Mouse (Mus musculus) MEL (cell line): ENCODE data around the gene Nfatc2ip.

Source experiments
- CHD1 ChIP-seq: IDR thresholded peaks from 2 replicates; pipeline ENCODE4 v1.6.1; 2012; ENCODE audit warnings: low read depth, mild to moderate bottlenecking, inconsistent platforms, low read length, improper control_type of control experiment
- CTCF ChIP-seq, 3 experiments: IDR thresholded peaks in 2 of 3; conservative IDR thresholded peaks in 1 of 3; 2 replicates each; pipeline ENCODE4 v1.5.1; 2011 to 2012; ENCODE audit warnings: low read length in 3 of 3, low read depth in 2 of 3, mild to moderate bottlenecking in 2 of 3, improper control_type of control experiment in 1 of 3, inconsistent platforms in 1 of 3, mixed read lengths in 1 of 3, moderate library complexity in 1 of 3; ENCODE audit not compliant: control insufficient read depth in 1 of 3, insufficient read depth in 1 of 3, poor library complexity in 1 of 3, severe bottlenecking in 1 of 3
- E2F4 ChIP-seq: IDR thresholded peaks from 2 replicates; pipeline ENCODE4 v1.6.1; 2011; ENCODE audit warnings: low read depth, low read length, improper control_type of control experiment, borderline replicate concordance
- KAT2A ChIP-seq: conservative IDR thresholded peaks from 2 replicates; pipeline ENCODE4 v1.6.1; 2012; ENCODE audit warnings: low read depth, low read length, improper control_type of control experiment, inconsistent platforms
- NELFE ChIP-seq: IDR thresholded peaks from 2 replicates; pipeline ENCODE4 v1.6.1; 2011; ENCODE audit warnings: low read depth, low read length, improper control_type of control experiment
- POLR2A ChIP-seq, 2 experiments: IDR thresholded peaks; 2 replicates each; pipeline ENCODE4 v1.6.1; 2011 to 2012; ENCODE audit warnings: low read length in 2 of 2, mild to moderate bottlenecking in 2 of 2, control low read depth in 1 of 2, improper control_type of control experiment in 1 of 2, low read depth in 1 of 2, moderate library complexity in 1 of 2; ENCODE audit not compliant: control insufficient read depth in 1 of 2, insufficient read depth in 1 of 2, poor library complexity in 1 of 2
- SIN3A ChIP-seq: IDR thresholded peaks from 2 replicates; pipeline ENCODE4 v1.6.1; 2012; ENCODE audit warnings: low read length, improper control_type of control experiment, inconsistent platforms
- USF2 ChIP-seq, 2 experiments: IDR thresholded peaks; 2 replicates each; pipeline ENCODE4 v1.6.1; 2011 to 2012; ENCODE audit warnings: improper control_type of control experiment in 2 of 2, low read length in 2 of 2, borderline replicate concordance in 1 of 2, inconsistent platforms in 1 of 2, low read depth in 1 of 2, mild to moderate bottlenecking in 1 of 2; ENCODE audit not compliant: insufficient read depth in 1 of 2
- ZC3H11A ChIP-seq: IDR thresholded peaks from 2 replicates; pipeline ENCODE4 v1.6.1; 2012; ENCODE audit warnings: low read depth, mild to moderate bottlenecking, inconsistent platforms, low read length, improper control_type of control experiment
- ZMIZ1 ChIP-seq: IDR thresholded peaks from 2 replicates; pipeline ENCODE4 v1.6.1; 2012; ENCODE audit warnings: low read depth, mild to moderate bottlenecking, inconsistent platforms, low read length, improper control_type of control experiment, moderate library complexity

- TF ChIP-seq E2F4 (no peak), CTCF (IDR thresholded peaks at IDR 0.05 in 2 of 3, conservative IDR thresholded peaks at IDR 0.05 in 1 of 3; ENCODE audit: control insufficient read depth in 1 of 3, insufficient read depth in 1 of 3, low read depth in 2 of 3, low read length in 3 of 3, poor library complexity in 1 of 3, severe bottlenecking in 1 of 3) (no peak), SIN3A (no peak), CHD1 (no peak), NELFE (no peak), POLR2A (IDR thresholded peaks at IDR 0.05; ENCODE audit: control insufficient read depth in 1 of 2, insufficient read depth in 1 of 2, low read depth in 1 of 2, low read length in 2 of 2, poor library complexity in 1 of 2) (no peak), USF2 (IDR thresholded peaks at IDR 0.05; ENCODE audit: borderline replicate concordance in 1 of 2, insufficient read depth in 1 of 2, low read depth in 1 of 2, low read length in 2 of 2) (no peak), KAT2A (no peak), ZMIZ1 (no peak), ZC3H11A (no peak)
Measured at GRCm38 (mm10) chr7:126357838-126358237, 38.7 kb downstream of the Nfatc2ip start.
